Mouse (Mus musculus): Measurements from ENCODE around the gene Rsf1.

Gene Rsf1

GRCm38 (mm10) chr7:97579067-97579975 is at the start of gene Rsf1, which contains the start of gene Aamdc:
TSS of gene Rsf1 (plus strand) at chr7:97579889.
TSS of gene Aamdc (minus strand) at chr7:97579497.
- DNase-seq (ENCODE audit: low spot score): peak; percentile 92

- no peak for DNase-seq (ENCODE audit: low spot score)
Observed at GRCm38 (mm10) chr7:97535531-97535930, 44.2 kb upstream of the Rsf1 start.

- no peak for DNase-seq (ENCODE audit: low spot score)
Observed at GRCm38 (mm10) chr7:97536571-97536970, 43.1 kb upstream of the Rsf1 start.

GRCm38 (mm10) chr7:97546462-97546861 is 33.2 kb upstream of the Rsf1 start:
- no peak for DNase-seq (ENCODE audit: low spot score)

GRCm38 (mm10) chr7:97549301-97549700 is 30.4 kb upstream of the Rsf1 start:
- DNase-seq (ENCODE audit: low spot score): no peak

GRCm38 (mm10) chr7:97550673-97551072 is 29.0 kb upstream of the Rsf1 start:
- no peak for DNase-seq (ENCODE audit: low spot score)

GRCm38 (mm10) chr7:97563576-97563975 is 16.1 kb upstream of the Rsf1 start:
- DNase-seq (ENCODE audit: low spot score): no peak

- DNase-seq (ENCODE audit: low spot score): no peak
Observed at GRCm38 (mm10) chr7:97569372-97569771, 10.3 kb upstream of the Rsf1 start.

GRCm38 (mm10) chr7:97570389-97570788 is 9.3 kb upstream of the Rsf1 start:
- no peak for DNase-seq (ENCODE audit: low spot score)

GRCm38 (mm10) chr7:97578361-97579066 is 1.2 kb upstream of the Rsf1 start:
- peak; percentile 27 for DNase-seq (ENCODE audit: low spot score)

GRCm38 (mm10) chr7:97579976-97580842 is 520 bp downstream of the Rsf1 start:
- DNase-seq (ENCODE audit: low spot score): peak; percentile 56

- peak; percentile 91 for DNase-seq (ENCODE audit: low spot score)
Observed at GRCm38 (mm10) chr7:97580843-97581214, 1.1 kb downstream of the Rsf1 start.

GRCm38 (mm10) chr7:97588506-97588905 is 8.8 kb downstream of the Rsf1 start:
- DNase-seq (ENCODE audit: low spot score): no peak

- DNase-seq (ENCODE audit: low spot score): peak; percentile 20
Observed at GRCm38 (mm10) chr7:97590488-97590887, 10.8 kb downstream of the Rsf1 start.

- no peak for DNase-seq (ENCODE audit: low spot score)
Observed at GRCm38 (mm10) chr7:97591336-97591735, 11.6 kb downstream of the Rsf1 start.

- DNase-seq (ENCODE audit: low spot score): no peak
Observed at GRCm38 (mm10) chr7:97592396-97592795, 12.7 kb downstream of the Rsf1 start.

GRCm38 (mm10) chr7:97593535-97593934 is 13.8 kb downstream of the Rsf1 start:
- DNase-seq (ENCODE audit: low spot score): no peak

GRCm38 (mm10) chr7:97598548-97598947 is 18.9 kb downstream of the Rsf1 start:
- no peak for DNase-seq (ENCODE audit: low spot score)

GRCm38 (mm10) chr7:97621346-97621745 is 41.7 kb downstream of the Rsf1 start:
- DNase-seq (ENCODE audit: low spot score): no peak

GRCm38 (mm10) chr7:97622676-97623075 is 43.0 kb downstream of the Rsf1 start:
- DNase-seq (ENCODE audit: low spot score): no peak

- DNase-seq (ENCODE audit: low spot score): no peak
Observed at GRCm38 (mm10) chr7:97623402-97623801, 43.7 kb downstream of the Rsf1 start.

- no peak for DNase-seq (ENCODE audit: low spot score)
Observed at GRCm38 (mm10) chr7:97629351-97629750, 49.7 kb downstream of the Rsf1 start.

Measured in embryo, embryonic 10 days (tissue).